Mouse (Mus musculus) liver, embryonic 16.5 days (tissue): ENCODE results near the gene Itpka. TPM values are rescaled to one million over a fixed set of nuclear protein-coding genes. Genes with fewer than 3 reads are reported as not detected.
A peak's percentile ranks its signal among the peaks of the same experiment; 100 is the strongest.

Experiments used
- ATAC-seq: fragments of 200-750 bp; cut with Nextera tagmentation; 2 replicates; pipeline ENCODE4 v1.8.0; 2017; ENCODE audit warnings: low read depth, mild to moderate bottlenecking, moderate number of reproducible peaks, moderate library complexity
- H3K27ac ChIP-seq: fragments of 300-500 bp; sonication (generic); 2 replicates; pipeline ENCODE4 v1.5.1; 2014; ENCODE audit warnings: mild to moderate bottlenecking, low read length
- H3K27me3 ChIP-seq: fragments of 300-500 bp; sonication (generic); 2 replicates; pipeline ENCODE4 v1.6.1; 2014; ENCODE audit warnings: low read depth, low read length, mixed read lengths; ENCODE audit not compliant: control insufficient read depth, insufficient read depth
- H3K36me3 ChIP-seq: fragments of 300-500 bp; sonication (generic); 2 replicates; pipeline ENCODE4 v1.6.1; 2014; ENCODE audit warnings: mild to moderate bottlenecking; ENCODE audit not compliant: control insufficient read depth, insufficient read depth
- H3K4me1 ChIP-seq: fragments of 300-500 bp; sonication (generic); 2 replicates; pipeline ENCODE4 v1.6.1; 2014; ENCODE audit warnings: low read depth, low read length, mixed read lengths; ENCODE audit not compliant: control insufficient read depth
- H3K4me2 ChIP-seq: fragments of 300-500 bp; sonication (generic); 2 replicates; pipeline ENCODE4 v1.6.1; 2014; ENCODE audit warnings: low read depth, low read length, mixed read lengths
- H3K4me3 ChIP-seq: fragments of 300-500 bp; sonication (generic); 2 replicates; pipeline ENCODE4 v1.5.1; 2014; ENCODE audit warnings: low read depth, mild to moderate bottlenecking, low read length
- H3K9ac ChIP-seq: fragments of 300-500 bp; sonication (generic); 2 replicates; pipeline ENCODE4 v1.6.1; 2014; ENCODE audit warnings: low read depth, low read length
- H3K9me3 ChIP-seq: fragments of 300-500 bp; sonication (generic); replicated peaks from 2 replicates; pipeline ENCODE4 v1.6.1; 2016; ENCODE audit warnings: low read length; ENCODE audit not compliant: control insufficient read depth
- WGBS: fragments of 180-500 bp; shearing (Covaris S2); extraction: QIAGEN DNeasy Blood & Tissue Kit; methylation state at CpG from one replicate; pipeline ENCODE4 v1.1.7; 2014; ENCODE audit not compliant: insufficient replicate concordance; 5-methylcytosine and 5-hydroxymethylcytosine counted together
- polyA plus RNA-seq: library from polyadenylated mRNA; unstranded; fragments of >200 nt; fragmentation: Nextera tagmentation; extraction: Ambion mirVana; gene quantifications from 2 replicates; pipeline ENCODE4 v1.2.1, GENCODE M21; 2015

The Itpka gene
- polyA plus RNA-seq, 1 experiment from 2014 or later: 3.4 TPM

DNA sequence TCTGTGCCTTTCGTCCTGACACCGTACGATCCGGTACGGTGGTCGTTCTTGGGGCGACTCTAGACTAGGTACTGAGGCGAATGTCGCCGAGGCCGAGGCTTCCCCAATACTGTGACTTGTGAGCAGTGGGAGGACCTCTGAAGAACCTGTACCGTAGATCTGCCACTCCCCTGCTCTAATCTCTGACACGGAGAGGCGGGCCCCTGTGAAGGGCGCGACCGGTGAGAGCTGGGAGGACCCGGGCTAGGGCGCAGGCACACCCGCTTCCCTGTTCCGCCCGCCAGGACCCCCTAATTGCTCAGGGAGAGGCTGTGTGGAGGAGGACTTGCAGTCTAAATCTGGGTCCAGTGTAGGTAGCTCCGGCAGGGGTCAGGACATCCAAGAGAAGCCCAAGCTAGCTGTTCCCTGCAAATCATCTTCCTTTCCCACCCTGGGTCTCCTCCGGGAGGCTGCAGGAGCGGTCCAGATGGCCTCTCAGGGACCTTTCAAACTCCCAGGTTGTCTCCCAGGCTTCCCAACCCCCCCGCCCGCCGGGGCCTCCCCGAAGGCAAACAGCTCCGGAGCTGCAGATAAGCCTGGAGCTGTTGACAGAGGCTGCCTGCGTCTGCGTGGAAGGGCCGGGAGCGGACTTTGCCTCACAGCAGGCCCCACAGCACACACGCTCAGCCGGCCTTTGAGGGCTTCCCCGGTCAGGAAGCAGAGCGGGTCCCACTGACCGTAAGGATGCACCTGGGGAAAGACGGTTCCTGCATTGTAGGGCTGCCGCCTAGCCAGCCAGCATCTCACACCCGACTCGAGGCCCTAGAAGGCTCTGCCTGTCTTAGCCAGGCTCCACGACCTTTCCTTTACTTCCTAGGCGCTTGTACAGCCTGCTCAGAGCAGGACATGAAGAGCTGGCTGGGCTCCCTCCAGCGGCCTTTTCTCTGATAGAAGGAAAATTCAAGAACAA lies 2.3 kb downstream of the Itpka start:
- Histone ChIP-seq H3K4me2 (peak overlapping the region; percentile 99), H3K27me3 (peaks cover 48% of the 10 kb centered on the region), H3K4me3 (peak overlapping the region; percentile 72), H3K27ac (peak overlapping the region; percentile 56), H3K4me1 (peaks cover 43% of the 10 kb centered on the region), H3K36me3 (no peaks in the 10 kb centered on the region), H3K9me3 (no peaks in the 10 kb centered on the region), H3K9ac (0 out of 2 replicates have a peak overlapping the region, but pooled peaks have one; percentile 8)
- WGBS: 4% methylated on average over 46 of the region's 46 CpGs
- peak; percentile 71 for ATAC-seq

DNA sequence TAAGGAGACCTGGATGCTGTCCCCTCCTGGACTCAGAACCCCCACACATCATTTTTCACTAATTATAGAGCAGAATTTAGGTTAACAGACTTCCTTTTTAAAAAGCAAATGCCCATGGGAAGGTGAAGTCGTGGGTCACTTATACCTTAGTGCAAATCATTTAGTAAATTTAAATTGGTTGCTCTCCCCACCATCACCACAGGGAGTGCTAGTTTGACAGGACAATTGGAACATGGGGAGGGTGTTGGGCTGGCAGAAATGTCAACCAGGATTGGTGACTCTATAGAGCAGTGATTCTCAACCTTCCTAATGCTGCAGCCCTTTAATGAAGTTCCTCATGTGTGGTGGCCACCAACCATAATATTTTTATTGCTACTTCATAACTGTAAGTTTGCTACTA lies 3.1 kb downstream of the Itpka start:
- peaks cover 48% of the 10 kb centered on the region for H3K27me3 ChIP-seq
- no peak overlapping the region for H3K4me2 ChIP-seq
- no peaks in the 10 kb centered on the region for H3K9me3 ChIP-seq
- ATAC-seq: no peak
- H3K4me1 ChIP-seq: peaks cover 43% of the 10 kb centered on the region
- no peak overlapping the region for H3K27ac ChIP-seq
- WGBS: 6% methylated on average over 1 of the region's 1 CpGs
- H3K36me3 ChIP-seq: no peaks in the 10 kb centered on the region
- H3K9ac ChIP-seq: no peak overlapping the region
- H3K4me3 ChIP-seq: no peak overlapping the region

DNA sequence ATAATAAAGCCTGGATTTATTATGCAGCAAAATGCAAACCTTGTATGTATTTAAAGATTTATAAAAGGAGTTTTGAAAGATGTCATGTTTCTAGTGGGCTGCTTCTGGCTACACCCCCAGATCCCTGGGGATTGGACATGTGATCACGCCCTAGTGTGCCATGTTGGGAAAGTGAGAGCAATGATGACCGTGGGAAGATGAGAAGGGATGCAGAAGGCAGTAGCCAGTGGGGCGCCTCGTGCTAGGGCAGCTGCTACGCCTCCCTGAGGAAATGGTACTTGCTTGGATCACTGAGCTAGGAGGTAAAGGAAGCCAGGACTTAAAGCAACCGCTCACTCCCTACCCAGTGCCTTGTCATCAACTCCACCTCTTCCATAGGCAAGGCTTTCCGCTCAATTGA lies 5.4 kb downstream of the Itpka start:
- Histone ChIP-seq H3K27me3 (peaks cover 36% of the 10 kb centered on the region), H3K36me3 (no peaks in the 10 kb centered on the region), H3K4me3 (no peak overlapping the region), H3K9ac (no peak overlapping the region), H3K4me2 (no peak overlapping the region), H3K4me1 (peaks cover 27% of the 10 kb centered on the region), H3K27ac (no peak overlapping the region), H3K9me3 (no peaks in the 10 kb centered on the region)
- 55% methylated on average over 7 of the region's 7 CpGs for WGBS
- ATAC-seq: no peak

DNA sequence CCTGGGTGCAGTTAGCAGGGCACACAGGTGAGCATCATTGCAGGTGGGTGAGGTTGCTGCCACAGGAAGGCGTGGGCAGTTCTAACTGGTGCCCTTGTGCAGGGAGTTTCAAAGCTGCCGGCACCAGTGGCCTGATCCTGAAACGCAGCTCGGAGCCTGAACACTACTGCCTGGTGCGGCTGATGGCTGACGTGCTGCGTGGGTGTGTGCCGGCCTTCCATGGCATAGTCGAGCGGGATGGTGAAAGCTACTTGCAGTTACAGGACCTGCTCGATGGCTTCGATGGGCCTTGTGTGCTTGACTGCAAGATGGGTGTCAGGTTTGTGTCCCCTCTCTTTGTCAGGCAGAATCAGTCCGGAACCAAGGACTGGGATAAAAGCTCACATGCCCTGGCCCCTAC lies 7.1 kb downstream of the Itpka start:
- H3K4me2 ChIP-seq: no peak overlapping the region
- H3K27ac ChIP-seq: no peak overlapping the region
- no peaks in the 10 kb centered on the region for H3K9me3 ChIP-seq
- H3K36me3 ChIP-seq: no peaks in the 10 kb centered on the region
- no peak overlapping the region for H3K4me3 ChIP-seq
- ATAC-seq: no peak
- peaks cover 26% of the 10 kb centered on the region for H3K27me3 ChIP-seq
- no peak overlapping the region for H3K9ac ChIP-seq
- 71% methylated on average over 13 of the region's 13 CpGs for WGBS
- peaks cover 10% of the 10 kb centered on the region for H3K4me1 ChIP-seq

DNA sequence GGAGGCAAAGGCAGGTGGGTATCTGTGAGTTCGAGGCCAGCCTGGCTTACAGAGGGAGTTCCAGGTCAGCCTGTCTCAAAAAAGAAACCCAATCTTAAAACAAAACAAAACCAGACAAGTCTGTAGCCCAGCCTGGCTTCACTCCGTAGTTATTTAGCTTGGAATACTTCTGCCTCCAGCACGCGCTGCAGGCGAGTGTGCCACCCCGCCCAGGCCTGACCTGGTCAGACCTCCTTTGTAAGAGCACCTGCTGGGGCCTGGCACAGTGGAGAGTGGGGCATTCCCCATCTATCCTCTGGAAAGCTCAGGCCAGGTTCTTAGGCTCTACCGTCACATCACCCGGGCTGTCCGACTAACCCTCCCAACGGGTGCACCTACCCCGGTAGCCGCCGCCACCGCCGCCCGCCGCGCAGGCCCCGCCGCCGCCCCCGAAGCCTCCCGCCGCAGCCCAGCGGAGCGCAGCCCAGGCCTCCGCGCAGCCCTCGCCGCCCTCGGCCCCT lies 15.5 kb downstream of the Itpka start:
- Histone ChIP-seq H3K9me3 (no peaks in the 10 kb centered on the region), H3K4me3 (peak overlapping the region; percentile 61), H3K27me3 (peaks cover 70% of the 10 kb centered on the region), H3K9ac (no peak overlapping the region), H3K27ac (no peak overlapping the region), H3K4me1 (peaks cover 8% of the 10 kb centered on the region; the same call in 1 of the 2 replicates), H3K4me2 (peak overlapping the region; percentile 77), H3K36me3 (no peaks in the 10 kb centered on the region)
- 5% methylated on average over 29 of the region's 31 CpGs for whole genome bisulfite sequencing
- 0 out of 2 replicates have a peak, but pooled peaks have one; percentile 27 for ATAC-seq

DNA sequence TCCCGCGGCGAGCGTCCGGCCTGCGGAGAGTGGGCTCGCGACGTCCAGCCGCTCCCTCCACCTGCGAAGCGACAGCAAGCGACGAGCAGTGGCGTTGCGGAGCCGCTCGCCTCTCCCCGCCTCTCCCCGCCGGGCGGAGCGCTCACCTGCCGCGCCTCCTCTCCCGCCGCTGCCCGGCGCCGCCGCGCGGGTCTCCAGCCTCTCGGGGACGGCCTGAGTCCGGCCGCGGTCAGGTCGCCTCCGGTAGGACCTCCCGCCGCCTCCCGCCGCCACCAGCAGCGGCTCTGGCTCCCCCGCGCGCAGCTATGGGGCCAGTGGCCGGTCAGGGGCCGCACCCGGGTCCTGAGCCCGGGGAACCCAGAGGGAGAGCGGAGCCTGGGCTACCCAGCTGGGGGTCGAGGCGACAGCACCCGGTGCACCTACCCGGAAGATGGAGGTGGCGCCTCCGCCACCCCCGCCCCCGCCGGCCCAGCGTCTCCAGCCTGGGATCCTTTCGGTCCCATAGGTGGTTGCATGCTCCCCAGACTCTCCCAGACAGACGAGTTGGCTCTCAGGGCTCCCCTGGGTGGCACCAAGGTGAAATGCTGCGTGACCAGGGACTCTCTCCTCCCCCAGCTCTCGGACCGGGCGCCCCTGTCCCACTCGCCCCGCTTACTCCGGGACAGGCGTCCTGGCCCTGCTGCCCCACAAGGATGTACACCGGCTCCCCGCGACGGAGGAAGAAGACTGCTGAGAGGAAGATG lies 16.1 kb downstream of the Itpka start:
- Histone ChIP-seq H3K4me3 (peak overlapping the region; percentile 61), H3K9me3 (no peaks in the 10 kb centered on the region), H3K4me1 (peaks cover 8% of the 10 kb centered on the region; the same call in 1 of the 2 replicates), H3K27ac (no peak overlapping the region), H3K36me3 (no peaks in the 10 kb centered on the region), H3K27me3 (peaks cover 70% of the 10 kb centered on the region), H3K9ac (peak overlapping the region; percentile 3; the same call in 1 of the 2 replicates), H3K4me2 (peak overlapping the region; percentile 77)
- peak; percentile 16; the same call in 1 of the 2 replicates for ATAC-seq
- WGBS: 1% methylated on average over 50 of the region's 77 CpGs

DNA sequence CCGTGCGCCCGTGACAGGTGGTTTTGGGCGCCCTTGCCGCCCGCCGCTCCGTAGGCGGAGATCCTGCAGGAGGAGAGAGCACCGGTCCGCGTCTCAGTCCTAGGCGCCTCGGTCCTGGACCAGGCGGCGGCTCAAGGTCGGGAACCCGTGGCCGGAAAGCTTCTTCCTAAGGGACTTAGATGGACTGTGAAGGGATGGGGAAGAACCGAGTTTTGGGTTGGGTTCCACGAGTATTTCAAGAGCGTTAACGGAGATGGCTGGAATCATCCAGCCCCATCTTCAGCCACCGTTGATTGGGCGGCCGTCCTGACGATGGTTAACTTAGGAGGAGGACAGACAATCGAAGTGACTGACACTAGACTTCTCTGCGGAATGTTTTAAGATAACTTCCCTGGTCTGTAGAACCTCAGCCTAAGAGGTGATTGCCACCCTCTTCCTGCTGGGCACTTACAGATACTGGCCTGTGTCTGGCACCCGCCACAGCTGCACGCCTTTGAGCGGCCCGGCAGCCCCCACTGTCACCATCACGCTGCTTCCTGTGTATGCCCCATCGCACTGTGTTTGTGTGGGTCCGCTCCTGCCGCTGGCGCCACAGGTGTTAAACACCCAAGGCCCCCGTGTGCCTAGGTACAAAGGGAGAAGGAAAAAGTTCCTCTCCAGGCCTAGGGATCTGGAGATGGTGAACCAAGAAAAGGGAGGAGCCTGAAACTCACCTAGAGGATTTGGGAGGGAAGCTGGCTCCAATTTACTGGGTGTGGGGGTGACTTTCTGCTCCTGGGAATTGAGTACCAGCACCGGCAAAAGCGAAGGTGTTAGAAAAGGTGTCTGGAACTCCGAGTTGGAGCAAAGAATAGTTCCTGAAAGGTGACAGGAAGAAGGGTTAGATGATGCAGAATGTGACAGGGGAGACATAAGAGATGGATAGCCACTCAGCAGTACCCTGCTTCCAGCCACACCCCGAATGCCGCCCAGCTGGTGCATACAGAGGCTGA lies 17.0 kb downstream of the Itpka start:
- H3K27me3 ChIP-seq: peaks cover 64% of the 10 kb centered on the region
- 4% methylated on average over 44 of the region's 44 CpGs for WGBS
- no peak for ATAC-seq

DNA sequence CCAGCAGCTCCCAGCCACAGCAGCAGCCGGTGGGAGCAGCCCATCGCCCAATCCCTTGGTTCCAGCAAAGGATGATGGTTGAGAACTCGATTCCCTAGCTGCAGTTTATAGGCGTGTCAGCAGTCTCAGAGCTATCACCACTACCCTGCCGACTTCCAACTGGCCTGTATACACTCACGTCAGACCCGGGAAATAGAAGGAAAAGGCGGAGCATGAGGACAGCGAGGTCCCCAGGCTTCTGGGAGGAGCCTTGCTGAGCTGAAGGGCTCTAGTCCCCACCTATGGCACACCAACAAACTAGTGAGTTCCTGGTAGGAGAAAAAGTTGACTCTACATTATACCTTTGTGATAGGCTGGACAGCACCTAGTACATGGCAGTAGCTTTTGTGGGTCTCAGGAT lies 18.1 kb downstream of the Itpka start, which contains the start of gene Ltk:
Ltk (minus strand) TSS at position 181 of the 400 bp plus-strand sequence.
- Histone ChIP-seq H3K36me3 (no peaks in the 10 kb centered on the region), H3K4me1 (peaks cover 8% of the 10 kb centered on the region; the same call in 1 of the 2 replicates), H3K4me3 (no peak within 1 kb of the TSS), H3K27me3 (peaks cover 55% of the 10 kb centered on the region), H3K27ac (no peak within 1 kb of the TSS), H3K9me3 (no peaks in the 10 kb centered on the region), H3K4me2 (no peak within 1 kb of the TSS), H3K9ac (no peak within 1 kb of the TSS)
- 14% methylated on average over 9 of the region's 9 CpGs for WGBS
- ATAC-seq: no peak

More for the DNA sequence above, 17.0 kb downstream of the Itpka start:
- no peaks in the 10 kb centered on the region for H3K36me3 ChIP-seq
- H3K4me2 ChIP-seq: peak overlapping the region; percentile 77
- no peak overlapping the region for H3K9ac ChIP-seq
- H3K4me3 ChIP-seq: peak overlapping the region; percentile 61
- H3K27ac ChIP-seq: no peak overlapping the region
- no peaks in the 10 kb centered on the region for H3K9me3 ChIP-seq
- H3K4me1 ChIP-seq: peaks cover 8% of the 10 kb centered on the region; the same call in 1 of the 2 replicates
